Mouse (Mus musculus): ENCODE results near the gene Ralgapa2. TPM values are rescaled to one million over a fixed set of nuclear protein-coding genes. Genes with fewer than 3 reads are reported as not detected.
A peak's percentile ranks its signal among the peaks of the same experiment; 100 is the strongest.

The Ralgapa2 gene
- polyA plus RNA-seq, 1 experiment from 2014 or later = 17.0 TPM

DNA sequence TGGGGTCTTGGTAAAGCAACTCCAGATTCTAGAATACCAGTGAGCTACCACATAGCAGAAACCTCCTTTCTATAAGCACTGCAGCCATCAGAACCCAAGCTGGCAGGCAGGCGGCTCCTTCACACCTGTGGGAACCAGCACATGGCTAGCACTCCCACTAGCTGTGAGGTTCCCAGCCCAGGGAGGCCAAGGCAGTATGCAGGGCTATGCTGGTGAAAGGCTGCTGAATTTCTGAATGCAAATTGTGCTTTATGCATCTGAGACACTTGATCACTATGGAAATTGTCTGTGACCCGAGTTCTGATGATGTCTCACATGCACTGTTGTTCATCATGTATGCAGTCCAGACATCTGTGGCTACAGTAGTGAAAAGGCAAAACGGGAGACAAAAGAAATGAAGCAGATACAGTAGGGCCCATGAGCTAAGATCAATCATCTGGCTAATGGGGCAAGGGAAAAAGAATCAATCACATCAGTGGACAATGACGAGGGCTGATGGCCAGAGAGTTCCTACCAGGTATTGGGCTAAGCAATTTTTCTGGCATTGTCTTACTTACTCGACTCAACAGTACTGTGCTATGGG, 180.2 kb downstream of the Ralgapa2 start:
- Histone ChIP-seq H3K9me3 (no peaks in the 10 kb centered on the region), H3K27ac (peak overlapping the region; percentile 59; the same call in 1 of the 2 replicates), H3K4me1 (peaks cover 43% of the 10 kb centered on the region), H3K36me3 (replicated peaks) (no peaks in the 10 kb centered on the region), H3K27me3 (0 out of 2 replicates have a peak, but pooled peaks cover 4% of the 10 kb centered on the region), H3K4me2 (no peak overlapping the region), H3K9ac (no peak overlapping the region), H3K4me3 (replicated peaks) (no peak overlapping the region)
- ATAC-seq (ENCODE audit: low FRiP score) = peak; percentile 40
- 78% methylated on average over 5 of the region's 5 CpGs for WGBS

DNA sequence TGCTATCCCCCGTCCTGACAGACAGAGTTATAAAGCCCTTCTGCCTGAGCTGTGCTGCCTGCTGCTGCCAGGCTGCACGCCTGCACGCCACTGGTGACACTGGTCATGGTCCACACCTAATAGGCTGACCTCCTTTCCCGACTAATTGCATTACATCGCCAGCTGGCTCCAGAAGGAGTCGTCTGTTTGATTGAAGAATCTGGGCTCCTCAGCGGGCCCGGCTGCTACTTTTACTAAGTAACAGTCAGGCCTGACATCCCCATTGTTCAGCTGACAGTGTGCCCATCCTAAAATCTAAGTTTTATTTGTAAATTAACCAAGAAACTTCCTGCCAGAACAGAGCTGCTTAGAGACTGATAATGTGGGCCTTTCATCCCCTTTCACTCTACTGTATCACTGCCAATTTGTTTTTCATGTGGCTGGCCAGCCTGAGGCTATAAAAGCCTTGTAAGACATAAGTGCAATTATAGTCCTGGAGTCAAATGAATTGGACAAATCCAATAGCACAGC, 181.3 kb downstream of the Ralgapa2 start:
- WGBS = 8% methylated on average over 8 of the region's 8 CpGs
- Histone ChIP-seq H3K27me3 (0 out of 2 replicates have a peak, but pooled peaks cover 4% of the 10 kb centered on the region), H3K9ac (peak overlapping the region; percentile 27; the same call in 1 of the 2 replicates), H3K27ac (peak overlapping the region; percentile 84), H3K4me3 (replicated peaks) (no peak overlapping the region), H3K36me3 (replicated peaks) (no peaks in the 10 kb centered on the region), H3K4me1 (peaks cover 34% of the 10 kb centered on the region), H3K4me2 (no peak overlapping the region), H3K9me3 (no peaks in the 10 kb centered on the region)
- ATAC-seq (ENCODE audit: low FRiP score) = peak; percentile 87

DNA sequence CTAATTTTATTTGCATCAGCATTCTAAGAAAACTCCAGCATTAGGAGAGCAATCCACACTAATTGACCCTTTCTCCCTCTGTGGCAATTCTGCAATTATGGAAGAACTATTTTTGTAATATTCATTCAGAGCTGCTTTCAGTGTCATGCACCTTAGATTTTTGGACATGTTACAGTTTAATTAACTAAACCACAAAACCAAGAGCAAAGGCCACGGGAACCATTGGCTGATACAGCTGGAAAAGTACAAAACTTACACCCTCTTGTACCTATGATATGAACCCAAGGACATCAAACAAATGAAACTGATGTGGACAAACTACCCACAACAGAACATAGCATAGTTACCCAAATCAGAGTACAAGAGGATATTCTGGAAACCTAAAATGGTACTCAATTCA, 182.0 kb downstream of the Ralgapa2 start:
- H3K9ac ChIP-seq = no peak overlapping the region; the same call in 1 of the 2 replicates
- ATAC-seq (ENCODE audit: low FRiP score) = no peak
- no peak overlapping the region for H3K4me3 ChIP-seq (replicated peaks)
- H3K36me3 ChIP-seq (replicated peaks) = no peaks in the 10 kb centered on the region
- H3K27me3 ChIP-seq = 0 out of 2 replicates have a peak, but pooled peaks cover 4% of the 10 kb centered on the region
- no peaks in the 10 kb centered on the region for H3K9me3 ChIP-seq
- H3K4me1 ChIP-seq = peaks cover 39% of the 10 kb centered on the region
- no peak overlapping the region for H3K4me2 ChIP-seq
- WGBS = 83% methylated on average over 1 of the region's 1 CpGs
- H3K27ac ChIP-seq = peak overlapping the region; percentile 84

DNA sequence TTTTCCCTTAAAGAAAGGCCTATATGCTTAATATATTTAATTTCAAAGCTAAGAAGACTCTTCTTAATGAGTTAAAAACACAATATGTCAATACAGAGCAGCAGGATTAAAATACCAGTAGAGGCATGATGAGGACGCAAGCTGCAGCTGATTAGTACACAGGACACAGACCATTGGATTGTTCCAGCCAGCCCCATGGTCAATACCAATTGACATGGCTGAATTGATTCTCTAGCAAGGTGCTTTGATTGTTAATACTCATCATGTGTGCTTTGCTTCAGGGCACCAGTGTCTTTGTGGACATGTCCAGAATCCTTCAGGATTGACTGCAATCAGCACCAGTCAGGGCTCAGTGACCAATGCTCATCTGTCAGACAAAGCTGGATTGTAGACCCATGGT, 185.5 kb downstream of the Ralgapa2 start:
- H3K36me3 ChIP-seq (replicated peaks) = peaks cover 1% of the 10 kb centered on the region; the same call in 1 of the 2 replicates
- H3K27me3 ChIP-seq = no peaks in the 10 kb centered on the region
- H3K9ac ChIP-seq = no peak overlapping the region
- H3K9me3 ChIP-seq = no peaks in the 10 kb centered on the region
- no peak for ATAC-seq (ENCODE audit: low FRiP score)
- no peak overlapping the region for H3K4me3 ChIP-seq (replicated peaks)
- no peak overlapping the region for H3K27ac ChIP-seq
- H3K4me2 ChIP-seq = no peak overlapping the region
- peaks cover 49% of the 10 kb centered on the region for H3K4me1 ChIP-seq
- 33% methylated on average over 1 of the region's 1 CpGs for WGBS

DNA sequence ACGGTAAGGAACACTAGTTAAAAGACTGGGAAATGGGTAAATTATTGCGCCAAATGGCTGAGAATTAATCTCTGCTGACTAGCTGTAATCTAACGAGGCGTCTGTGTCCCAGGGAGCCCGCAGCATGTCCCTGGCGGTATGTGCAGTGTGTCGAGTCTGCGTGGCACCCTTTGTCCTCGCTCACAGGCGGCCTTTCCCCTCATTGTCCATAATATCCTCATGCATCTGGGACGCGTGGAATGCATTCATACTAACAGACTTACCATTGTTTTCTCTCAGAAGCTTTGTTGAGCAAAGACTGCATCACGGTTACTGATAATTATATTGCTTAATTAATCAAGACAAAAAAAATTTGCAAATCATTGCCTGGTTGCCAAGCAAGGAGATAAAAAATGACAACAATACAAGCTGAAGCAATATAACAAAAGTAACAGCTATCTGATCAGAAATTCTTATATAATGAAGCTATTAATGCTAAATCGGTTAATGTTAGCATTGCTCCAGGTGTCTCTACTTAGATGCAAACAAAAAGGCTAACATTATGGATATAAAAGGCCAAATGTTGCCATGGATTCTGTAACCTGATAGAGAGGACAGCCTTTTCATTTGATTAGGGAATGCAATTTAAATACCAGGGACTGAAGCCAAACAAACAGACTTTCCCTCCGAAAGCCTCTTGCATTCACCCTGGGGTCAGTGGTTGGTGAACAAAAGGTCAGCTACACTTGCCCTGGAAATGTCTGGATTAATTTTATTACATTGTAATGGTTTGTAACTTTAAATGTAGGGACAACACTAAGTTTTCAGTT, 187.0 kb downstream of the Ralgapa2 start:
- Histone ChIP-seq H3K36me3 (replicated peaks) (peaks cover 4% of the 10 kb centered on the region; the same call in 1 of the 2 replicates), H3K9ac (no peak overlapping the region), H3K4me1 (peaks cover 35% of the 10 kb centered on the region), H3K27ac (peak overlapping the region; percentile 88), H3K9me3 (no peaks in the 10 kb centered on the region), H3K4me2 (peak overlapping the region; percentile 28), H3K27me3 (no peaks in the 10 kb centered on the region), H3K4me3 (replicated peaks) (no peak overlapping the region)
- peak; percentile 91 for ATAC-seq (ENCODE audit: low FRiP score)
- 4% methylated on average over 15 of the region's 15 CpGs for WGBS

DNA sequence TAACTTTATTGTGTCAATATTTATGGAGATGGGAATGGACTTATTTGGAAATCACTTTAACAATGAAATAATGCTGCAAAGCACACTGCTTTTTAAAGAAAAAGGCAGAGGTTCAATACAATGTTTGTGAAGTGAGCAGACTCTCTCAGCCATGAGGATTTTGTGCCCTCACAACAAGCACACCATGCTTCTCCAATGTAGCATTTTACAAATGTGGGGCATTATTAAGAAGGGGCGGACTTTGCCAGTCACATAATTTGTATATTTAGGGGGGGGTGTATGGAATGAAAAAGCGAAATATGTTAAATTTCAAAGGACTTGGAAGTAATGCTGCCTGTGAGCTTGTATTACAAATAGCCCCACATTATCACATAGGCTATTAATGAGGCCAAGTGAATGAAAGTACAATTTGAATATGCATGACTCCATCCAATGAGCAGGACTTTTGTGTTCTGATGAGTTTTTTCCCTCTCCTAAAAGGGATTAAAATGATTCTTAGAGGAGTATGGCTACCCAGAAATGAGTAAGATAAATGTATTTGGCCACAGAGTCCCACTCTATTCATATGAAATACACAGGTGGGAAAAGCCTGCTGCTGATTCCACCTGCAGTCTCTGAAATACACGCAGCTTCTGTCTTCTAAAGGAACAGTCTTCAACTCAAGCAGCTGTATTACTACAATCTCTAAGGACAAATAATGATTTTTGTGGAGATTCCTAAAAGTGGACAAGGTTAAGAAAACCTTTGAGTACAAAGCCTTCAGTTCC, 187.8 kb downstream of the Ralgapa2 start:
- ATAC-seq (ENCODE audit: low FRiP score) = peak; percentile 60
- Histone ChIP-seq H3K4me2 (peak overlapping the region; percentile 28), H3K4me3 (replicated peaks) (no peak overlapping the region), H3K9ac (no peak overlapping the region), H3K27me3 (no peaks in the 10 kb centered on the region), H3K36me3 (replicated peaks) (peaks cover 4% of the 10 kb centered on the region; the same call in 1 of the 2 replicates), H3K9me3 (no peaks in the 10 kb centered on the region), H3K27ac (peak overlapping the region; percentile 88), H3K4me1 (peaks cover 27% of the 10 kb centered on the region)
- WGBS = 32% methylated on average over 3 of the region's 3 CpGs

DNA sequence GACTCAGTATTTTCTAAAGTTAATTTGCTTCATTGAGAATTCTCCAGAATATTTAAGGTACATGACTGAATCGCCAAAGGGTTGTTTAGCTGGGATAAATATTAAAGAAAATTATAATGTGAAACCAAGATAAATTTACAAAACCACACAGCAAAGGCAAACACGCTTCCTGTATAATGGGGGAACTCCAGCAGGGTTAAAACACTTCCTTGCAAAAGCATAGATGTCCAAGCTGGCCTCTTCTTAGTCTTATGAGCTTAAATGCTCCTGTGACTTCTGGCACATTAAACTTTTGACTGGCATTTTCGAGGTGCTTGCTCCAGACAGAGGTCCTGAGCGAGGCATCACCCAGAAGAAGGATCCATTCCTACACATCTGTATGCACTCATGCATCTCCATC, 188.6 kb downstream of the Ralgapa2 start:
- Histone ChIP-seq H3K27me3 (no peaks in the 10 kb centered on the region), H3K4me2 (no peak overlapping the region), H3K36me3 (replicated peaks) (peaks cover 4% of the 10 kb centered on the region; the same call in 1 of the 2 replicates), H3K27ac (peak overlapping the region; percentile 66; the same call in 1 of the 2 replicates), H3K9ac (no peak overlapping the region), H3K9me3 (no peaks in the 10 kb centered on the region), H3K4me1 (peaks cover 26% of the 10 kb centered on the region), H3K4me3 (replicated peaks) (no peak overlapping the region)
- 73% methylated on average over 4 of the region's 4 CpGs for WGBS
- no peak for ATAC-seq (ENCODE audit: low FRiP score)

DNA sequence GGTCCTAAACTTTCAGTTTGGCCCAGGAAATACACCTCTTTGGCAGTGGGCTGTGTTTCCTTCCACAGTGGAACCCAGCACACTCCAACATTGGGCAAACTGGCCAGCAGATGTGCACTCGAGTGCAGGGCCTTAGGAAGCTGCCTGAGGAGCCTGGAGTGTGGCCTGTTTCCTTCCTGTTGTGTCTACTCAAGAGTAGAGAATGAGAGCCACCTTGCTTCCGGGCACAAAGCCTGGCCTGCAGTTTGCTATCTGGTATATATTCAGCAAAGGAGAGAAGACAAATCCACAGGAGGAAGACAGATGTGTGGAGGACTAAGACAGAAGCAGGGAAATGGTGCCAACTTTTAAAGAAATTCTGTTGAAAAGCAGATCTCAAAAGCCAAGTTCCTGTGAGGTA, 189.4 kb downstream of the Ralgapa2 start:
- Histone ChIP-seq H3K4me3 (replicated peaks) (no peak overlapping the region), H3K4me2 (no peak overlapping the region), H3K27me3 (no peaks in the 10 kb centered on the region), H3K27ac (no peak overlapping the region), H3K9me3 (no peaks in the 10 kb centered on the region), H3K9ac (no peak overlapping the region), H3K36me3 (replicated peaks) (peaks cover 4% of the 10 kb centered on the region; the same call in 1 of the 2 replicates), H3K4me1 (peaks cover 26% of the 10 kb centered on the region)
- no peak for ATAC-seq (ENCODE audit: low FRiP score)
- 49% methylated on average over 2 of the region's 2 CpGs for WGBS

DNA sequence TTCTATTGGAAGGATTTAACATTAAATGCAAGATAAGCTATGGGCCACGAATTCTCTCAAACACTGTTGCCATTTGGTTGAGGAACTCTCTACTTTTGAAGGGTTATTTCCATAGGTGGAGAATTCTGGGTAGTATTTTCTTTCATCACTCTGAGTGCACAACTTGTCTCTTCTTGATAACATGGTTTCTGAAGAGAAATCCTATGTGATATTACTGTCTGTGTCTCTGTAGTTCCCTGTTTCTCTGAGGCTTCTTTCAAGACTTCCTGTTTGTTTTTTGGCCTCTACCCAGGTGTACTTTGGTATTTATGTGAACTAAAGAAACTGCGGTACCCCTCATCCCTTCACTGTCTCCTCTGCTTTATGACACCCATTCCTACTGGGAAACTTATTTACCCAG, 190.1 kb downstream of the Ralgapa2 start:
- Histone ChIP-seq H3K36me3 (replicated peaks) (peaks cover 4% of the 10 kb centered on the region; the same call in 1 of the 2 replicates), H3K4me2 (no peak overlapping the region), H3K4me3 (replicated peaks) (no peak overlapping the region), H3K9me3 (no peaks in the 10 kb centered on the region), H3K4me1 (peaks cover 23% of the 10 kb centered on the region), H3K27ac (no peak overlapping the region), H3K27me3 (no peaks in the 10 kb centered on the region), H3K9ac (no peak overlapping the region)
- ATAC-seq (ENCODE audit: low FRiP score) = no peak
- 96% methylated on average over 2 of the region's 2 CpGs for WGBS

DNA sequence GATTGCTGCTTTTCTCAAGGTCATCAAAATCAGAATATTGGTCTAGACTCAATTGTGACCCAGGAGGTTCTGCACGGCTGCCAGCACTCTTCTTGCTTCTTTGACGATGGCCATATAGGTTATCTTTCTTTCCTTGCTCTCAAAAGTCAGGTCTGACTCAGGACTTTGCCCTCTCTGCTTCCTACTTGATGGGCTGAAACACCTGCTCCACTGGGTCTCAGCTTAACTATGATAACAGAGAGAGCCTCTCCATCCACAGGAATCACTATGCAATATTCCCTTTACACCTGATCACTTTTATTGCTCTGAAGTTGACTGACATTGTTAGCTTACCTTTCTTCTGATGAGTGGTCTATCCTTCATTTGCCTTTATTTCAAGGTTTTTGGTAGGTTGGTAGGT, 191.5 kb downstream of the Ralgapa2 start:
- no peaks in the 10 kb centered on the region for H3K9me3 ChIP-seq
- no peak overlapping the region for H3K4me2 ChIP-seq
- peaks cover 23% of the 10 kb centered on the region for H3K4me1 ChIP-seq
- H3K27ac ChIP-seq = no peak overlapping the region
- no peaks in the 10 kb centered on the region for H3K27me3 ChIP-seq
- WGBS = 96% methylated on average over 2 of the region's 2 CpGs
- no peak overlapping the region for H3K9ac ChIP-seq
- no peak overlapping the region for H3K4me3 ChIP-seq (replicated peaks)
- peaks cover 4% of the 10 kb centered on the region; the same call in 1 of the 2 replicates for H3K36me3 ChIP-seq (replicated peaks)
- ATAC-seq (ENCODE audit: low FRiP score) = no peak

DNA sequence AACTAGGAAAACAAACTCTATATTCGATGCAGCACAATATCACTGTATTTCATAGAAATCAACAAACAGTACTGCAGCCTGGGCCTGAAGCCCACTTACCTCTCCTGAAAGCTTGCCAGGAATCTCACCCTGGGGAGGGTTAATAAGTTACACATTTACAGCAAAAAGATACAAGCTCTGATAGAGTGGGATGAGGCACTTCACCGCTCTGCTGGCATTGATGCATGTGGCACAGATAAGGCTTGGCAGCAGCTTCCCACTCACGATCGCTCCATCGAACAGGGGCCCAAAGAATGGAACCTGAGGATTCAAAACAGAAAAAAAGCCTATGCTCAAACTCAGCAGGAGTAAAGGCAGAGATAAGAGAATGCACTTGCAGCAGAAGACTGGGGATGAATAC, 197.4 kb downstream of the Ralgapa2 start:
- 86% methylated on average over 5 of the region's 5 CpGs for WGBS

DNA sequence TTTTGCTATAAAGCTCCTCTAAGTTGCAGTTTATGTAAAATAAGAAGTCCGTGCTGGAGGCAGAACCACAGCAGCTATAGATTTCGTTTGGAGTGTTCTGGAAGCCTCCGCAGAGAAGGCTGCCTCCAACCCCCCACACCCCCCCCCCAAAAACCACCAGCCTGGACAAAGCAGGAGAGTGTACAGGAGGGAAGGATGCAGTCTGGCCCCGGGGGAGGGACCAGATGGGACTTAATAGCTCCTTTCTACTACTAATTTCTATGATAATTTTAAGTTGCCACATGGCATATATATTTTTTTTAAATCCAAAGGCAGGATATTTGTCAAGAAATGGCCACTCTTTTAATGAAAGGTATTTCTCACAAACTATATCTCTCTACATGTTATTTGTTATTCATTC, 198.3 kb downstream of the Ralgapa2 start:
- Histone ChIP-seq H3K4me1 (peaks cover 20% of the 10 kb centered on the region), H3K27ac (no peak overlapping the region), H3K36me3 (replicated peaks) (no peaks in the 10 kb centered on the region), H3K4me3 (replicated peaks) (no peak overlapping the region), H3K4me2 (no peak overlapping the region), H3K9ac (no peak overlapping the region), H3K9me3 (no peaks in the 10 kb centered on the region), H3K27me3 (no peaks in the 10 kb centered on the region)
- no peak for ATAC-seq (ENCODE audit: low FRiP score)
- 75% methylated on average over 4 of the region's 4 CpGs for WGBS

More for the DNA sequence above, 197.4 kb downstream of the Ralgapa2 start:
- H3K4me1 ChIP-seq = peaks cover 13% of the 10 kb centered on the region
- no peak overlapping the region for H3K9ac ChIP-seq
- no peak for ATAC-seq (ENCODE audit: low FRiP score)
- no peak overlapping the region for H3K4me2 ChIP-seq
- H3K9me3 ChIP-seq = no peaks in the 10 kb centered on the region
- H3K27me3 ChIP-seq = no peaks in the 10 kb centered on the region
- H3K27ac ChIP-seq = no peak overlapping the region
- H3K4me3 ChIP-seq (replicated peaks) = no peak overlapping the region
- H3K36me3 ChIP-seq (replicated peaks) = no peaks in the 10 kb centered on the region

Measured in forebrain, embryonic 12.5 days (tissue).